11 mouse cellular contexts compared by ENCODE assay signal in the genomic region with DNA sequence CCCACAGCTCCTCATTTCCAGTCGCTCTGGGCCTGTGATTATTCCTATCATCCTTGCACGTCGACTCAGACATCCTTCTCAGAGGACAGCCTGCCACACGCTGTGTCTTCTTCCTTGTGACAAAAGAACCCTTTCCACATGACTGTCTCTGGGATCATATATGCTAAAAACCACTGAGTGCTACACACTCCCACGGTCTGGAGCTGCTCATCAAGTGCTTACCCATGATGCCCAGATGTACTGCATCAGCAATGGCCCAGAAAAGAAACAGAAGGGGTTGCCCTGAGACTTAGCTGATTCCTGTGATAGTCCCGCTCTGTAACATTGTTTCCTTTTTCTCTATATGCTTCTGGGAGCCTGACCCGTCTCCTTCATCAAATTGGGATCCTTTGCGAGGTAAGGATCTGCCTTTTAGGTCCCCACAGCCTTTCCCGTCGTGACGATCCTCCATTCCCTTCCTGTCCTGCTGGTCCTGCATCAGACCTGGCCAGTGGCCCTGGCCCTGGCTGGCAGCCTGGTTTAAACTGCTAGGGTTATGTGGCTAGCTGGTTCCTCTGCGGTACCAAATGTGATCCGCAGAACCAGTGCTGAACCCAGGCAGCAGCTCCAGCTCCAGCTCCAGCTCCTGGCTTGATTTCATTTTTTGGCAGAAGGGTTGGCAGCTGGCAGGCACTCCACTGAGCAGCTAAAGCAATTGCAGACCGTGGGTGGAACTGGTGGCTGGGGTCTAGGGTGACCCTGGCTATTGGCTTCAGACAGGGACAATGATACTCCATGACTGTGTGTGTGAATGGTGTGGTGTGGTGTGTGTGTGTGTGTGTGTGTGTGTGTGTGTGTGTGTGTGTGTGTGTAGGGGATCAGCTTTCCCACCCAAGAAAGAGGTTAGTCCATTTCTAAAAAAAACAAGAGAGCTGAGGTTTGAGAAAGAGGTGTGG. TPM values are rescaled to one million over a fixed set of nuclear protein-coding genes. Genes with fewer than 3 reads are reported as not detected.
DNase-seq lines count a peak whose midpoint lies in the region; ATAC-seq lines count a peak whose summit lies in the region.
"Had no signal": no experiment of that assay in that cellular context is flagged by ENCODE, and none has a peak within 500 bp of the region (broad histone marks: within the 10 kb centered on the region; RNA-seq: fewer than 3 reads in every experiment).

No protein-coding gene starts in this region.

- H3K36me3 ChIP-seq in heart, embryonic 12.5 days = no peaks in the 10 kb centered on the region
- H3K36me3 ChIP-seq: intestine, embryonic 15.5 days; liver, embryonic 12.5 days; midbrain, embryonic 12.5 days had no signal

- H3K27me3 ChIP-seq in heart, embryonic 12.5 days (replicated peaks) = peaks cover 27% of the 10 kb centered on the region
- H3K27me3 ChIP-seq: intestine, embryonic 15.5 days; Patski had no signal

- intact Hi-C loops in heart, postnatal 14 days (cut with DNase I) = no loop called here
- intact Hi-C loops in left cerebral cortex, postnatal 4 days (cut with DNase I) = no loop called here

- DNase-seq in heart, postnatal 14 days = peak; percentile 8 to 18
- DNase-seq in cerebellum, postnatal 14 days = peak; percentile 66 to 74
- DNase-seq in gastrocnemius, postnatal 25 days = peak; percentile 34
- DNase-seq in left cerebral cortex, postnatal 4 days = peak; percentile 55
- DNase-seq in thymus, postnatal 4 days = no peak
- DNase-seq in thymus, postnatal 14 days = no peak

- WGBS in heart, embryonic 12.5 days = 68% methylated on average over 14 of the region's 14 CpGs

- H3K9me3 ChIP-seq in heart, embryonic 12.5 days (replicated peaks) = no peaks in the 10 kb centered on the region
- H3K9me3 ChIP-seq: intestine, embryonic 15.5 days; liver, embryonic 12.5 days; midbrain, embryonic 12.5 days had no signal

- H3K4me3 ChIP-seq in heart, embryonic 12.5 days = no peak overlapping the region
- H3K4me3 ChIP-seq: intestine, embryonic 15.5 days; liver, embryonic 12.5 days; midbrain, embryonic 12.5 days had no signal

- no peak for ATAC-seq in heart, embryonic 12.5 days (ENCODE audit: insufficient number of reproducible peaks, low FRiP score)
- ATAC-seq: intestine, embryonic 15.5 days; liver, embryonic 12.5 days; Patski had no signal

- no peak overlapping the region for H3K9ac ChIP-seq in heart, embryonic 12.5 days
- H3K9ac ChIP-seq: intestine, embryonic 15.5 days; liver, embryonic 12.5 days; midbrain, embryonic 12.5 days had no signal

- no peaks in the 10 kb centered on the region for H3K4me1 ChIP-seq in heart, embryonic 12.5 days (replicated peaks)
- H3K4me1 ChIP-seq: intestine, embryonic 15.5 days; liver, embryonic 12.5 days had no signal

- H3K27ac ChIP-seq in heart, embryonic 12.5 days (ENCODE audit: poor library complexity, severe bottlenecking) = no peak overlapping the region
- H3K27ac ChIP-seq: intestine, embryonic 15.5 days; liver, embryonic 12.5 days; midbrain, embryonic 12.5 days had no signal

- H3K4me2 ChIP-seq in heart, embryonic 12.5 days = no peak overlapping the region
- H3K4me2 ChIP-seq: intestine, embryonic 15.5 days; liver, embryonic 12.5 days; midbrain, embryonic 12.5 days had no signal

RNA-seq across cellular contexts. Expression of gene Kcnk16, which starts 18.5 kb away (rescaled TPM):
- total RNA-seq in heart, postnatal 14 days (2021) = not detected
- not detected in 2 replicates for polyA plus RNA-seq in heart, embryonic 12.5 days (2016; fragmentation: Nextera tagmentation; extraction: Ambion mirVana)
- not detected for total RNA-seq in gastrocnemius, postnatal 25 days (2021)
- not detected for total RNA-seq in left cerebral cortex, postnatal 4 days (2021)
- polyA plus RNA-seq: midbrain, embryonic 12.5 days; Patski had no signal

RNA-seq across cellular contexts. Expression of gene Nudt13, which starts 44.0 kb away (rescaled TPM):
- 10 to 100 TPM; 25.7 to 35.1 TPM for total RNA-seq in heart, postnatal 14 days (2021)
- 10.9 and 16.4 TPM in 2 replicates for polyA plus RNA-seq in heart, embryonic 12.5 days (2016; fragmentation: Nextera tagmentation; extraction: Ambion mirVana)
- total RNA-seq in gastrocnemius, postnatal 25 days (2021) = 10 to 100 TPM; 32.5 to 33.7 TPM
- 10 to 100 TPM; 18.7 to 22.6 TPM for total RNA-seq in left cerebral cortex, postnatal 4 days (2021)

Comparison
In these comparisons a context has a peak if more than half of its experiments do, and no peak if none do; other contexts are left out.
1. DNase-seq: peak in heart, postnatal 14 days (2 of 2), cerebellum, postnatal 14 days (2 of 2), gastrocnemius, postnatal 25 days (single experiment) and left cerebral cortex, postnatal 4 days (single experiment); none in thymus, postnatal 4 days (single experiment) and thymus, postnatal 14 days (single experiment).